Mouse (Mus musculus) liver, adult 10 weeks (tissue): ENCODE results near the gene Zfp42. TPM values are rescaled to one million over a fixed set of nuclear protein-coding genes. Genes with fewer than 3 reads are reported as not detected.

Source experiments
- polyA plus RNA-seq: library from polyadenylated mRNA; stranded (reverse); fragments of 350-450 nt; fragmentation: Illumina TruSeq; extraction: RNeasy Lipid Tissue Mini Kit (QIAGEN cat#74804); gene quantifications from one replicate; pipeline ENCODE4 v1.2.3, GENCODE M21; 2014; ENCODE audit warnings: low read depth, low replicate concordance

Zfp42 gene
- not detected for polyA plus RNA-seq

DNA sequence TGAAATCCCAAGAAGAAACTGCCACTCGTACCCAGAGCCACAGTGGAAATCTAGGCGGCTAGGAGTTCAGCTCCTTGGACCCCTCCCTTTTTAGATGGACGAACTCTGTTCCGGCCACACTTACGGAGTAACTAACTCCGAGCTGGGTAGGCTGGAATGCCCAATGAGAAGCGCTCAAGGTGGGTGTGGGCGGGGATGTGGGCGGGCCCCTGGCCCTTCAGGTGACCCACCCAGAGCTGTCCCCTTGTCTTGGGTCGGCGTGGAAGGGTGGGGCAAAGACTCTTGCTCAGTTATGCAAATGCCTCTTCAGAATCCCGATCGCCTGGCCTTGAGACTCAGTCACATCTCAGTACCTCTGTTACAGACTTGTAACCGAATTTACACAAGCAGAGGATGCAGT is at the start of gene Zfp42:
Gene Zfp42, minus strand, starts transcription at position 85 of the 400 bp plus-strand sequence.

Other genes with a start within 250 kb of the Zfp42 start
- not detected for gene Triml1, start 165.5 kb downstream of the Zfp42 start, polyA plus RNA-seq
- not detected for gene Triml2, start 126.4 kb downstream of the Zfp42 start, polyA plus RNA-seq
- not detected for gene Adam26b, start 221.1 kb upstream of the Zfp42 start, polyA plus RNA-seq